Mouse (Mus musculus) pancreas, adult 10 weeks (tissue): Measurements from ENCODE around the gene Gm8279. TPM values are rescaled to one million over a fixed set of nuclear protein-coding genes. Genes with fewer than 3 reads are reported as not detected.

Experiments
- polyA plus RNA-seq: library from polyadenylated mRNA; stranded (reverse); fragments of 350-450 nt; fragmentation: Illumina TruSeq; extraction: RNeasy Lipid Tissue Mini Kit (QIAGEN cat#74804); gene quantifications from one replicate; pipeline ENCODE4 v1.2.3, GENCODE M21; 2015; ENCODE audit warnings: low read depth, low replicate concordance; ENCODE audit not compliant: insufficient read depth

The Gm8279 gene
- polyA plus RNA-seq, result not detected

GRCm38 (mm10) chr14:5131219-5131618, at the start of gene Gm8279:
Gene Gm8279, plus strand, starts transcription at chr14:5131519.

GRCm38 (mm10) chr14:5164235-5164634, 32.9 kb downstream of the Gm8279 start, which contains the start of gene Gm3317:
Gene Gm3317, plus strand, starts transcription at chr14:5164535.

GRCm38 (mm10) chr14:5185493-5185892, 54.2 kb downstream of the Gm8279 start, which contains the start of gene Gm8271:
Gene Gm8271, plus strand, starts transcription at chr14:5185793.

Other genes starting within 250 kb of the Gm8279 start
- not detected for gene Gm3278, start 239.1 kb upstream of the Gm8279 start, polyA plus RNA-seq
- not detected for gene Gm8297, start 147.6 kb upstream of the Gm8279 start, polyA plus RNA-seq
- not detected for gene Gm3298, start 115.6 kb upstream of the Gm8279 start, polyA plus RNA-seq
- gene 4930555G01Rik, start 80.9 kb upstream of the Gm8279 start, polyA plus RNA-seq, result not detected
- gene Gm8281, start 60.5 kb upstream of the Gm8279 start, polyA plus RNA-seq, result not detected
- gene Gm3317, start 33.0 kb downstream of the Gm8279 start, polyA plus RNA-seq, result not detected
- not detected for gene Gm8271, start 54.3 kb downstream of the Gm8279 start, polyA plus RNA-seq
- gene Gm3526, start 129.1 kb downstream of the Gm8279 start, polyA plus RNA-seq, result not detected
- not detected for gene Gm3542, start 203.4 kb downstream of the Gm8279 start, polyA plus RNA-seq